Mouse (Mus musculus): Measurements from ENCODE around the gene Tbc1d7.

DNA sequence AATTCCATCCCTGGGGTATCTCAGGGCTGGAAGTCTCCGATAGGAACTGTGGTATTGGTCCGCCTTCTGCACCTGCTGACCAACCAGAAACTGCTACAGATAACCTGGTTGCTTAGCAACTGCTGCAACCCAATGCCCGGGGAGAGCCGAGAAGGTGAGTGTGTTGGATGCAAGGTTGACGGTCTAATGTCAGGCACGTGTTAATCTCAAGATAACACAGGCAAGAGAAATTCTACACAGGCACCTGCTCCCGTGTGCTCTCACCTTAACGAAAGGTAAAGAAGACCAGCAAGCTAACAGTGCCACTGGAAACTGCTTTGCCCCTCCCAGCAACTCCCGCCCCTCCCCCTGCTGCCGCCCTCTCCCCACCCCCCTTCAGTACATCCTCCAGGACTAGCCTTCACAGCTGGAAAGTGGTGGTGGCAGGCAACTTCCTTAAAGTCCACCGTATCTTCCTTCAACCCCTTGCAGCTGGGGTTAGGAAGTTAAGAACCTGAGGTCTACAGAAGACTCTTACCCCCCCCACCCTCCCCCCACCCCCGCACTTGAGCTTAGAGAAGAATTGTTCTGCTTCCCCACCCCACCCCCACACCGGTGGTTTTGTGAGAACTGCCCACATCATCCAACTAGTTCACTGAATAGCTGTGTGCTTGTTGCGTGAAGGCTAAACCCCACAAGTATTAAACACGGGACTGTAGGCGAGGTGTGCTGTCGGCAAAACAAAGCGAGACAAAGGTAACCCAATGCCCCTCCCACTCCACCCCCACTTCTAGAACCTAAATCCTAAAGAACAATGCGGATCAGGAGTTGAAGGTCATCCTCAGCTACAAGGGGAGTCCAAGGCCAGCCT, 44.1 kb upstream of the Tbc1d7 start:
- TF ChIP-seq CTCF (IDR thresholded peaks at IDR 0.05; ENCODE audit: control insufficient read depth, insufficient read depth, insufficient read length) (no peak), MAX (IDR thresholded peaks at IDR 0.05) (no peak), USF1 (IDR thresholded peaks at IDR 0.05; ENCODE audit: low read depth) (no peak), MYOG (IDR thresholded peaks at IDR 0.05; ENCODE audit: control insufficient read depth, extremely low read depth, insufficient read length) (no peak)

All from C2C12 (cell line).